In genomic region chr5:115483947-115484920, GRCm38 (mm10) we compare ENCODE assay signal across 7 mouse cellular contexts. TPM values are rescaled to one million over a fixed set of nuclear protein-coding genes. Genes with fewer than 3 reads are reported as not detected.
DNase-seq lines count a peak whose midpoint lies in the region; TF ChIP-seq lines count a peak whose summit lies in the region.

Sirt4 (minus strand) TSS chr5:115484725.

- TF ChIP-seq POLR2A in cortical plate, adult 2 months (IDR thresholded peaks at IDR 0.05; ENCODE audit: extremely low read depth, insufficient read depth, low read length), result peak; percentile 99

- peaks cover 34% of the 10 kb centered on the region for H3K36me3 ChIP-seq in megakaryocyte, embryonic 14.5 days (replicated peaks; ENCODE audit: low read length)

- DNase-seq in adrenal gland, adult (ENCODE audit: inconsistent age in 2 of 2, low spot score in 1 of 2), result peak; percentile 86 to 95
- DNase-seq in gastrocnemius, adult 8-10 months (ENCODE audit: low spot score in 2 of 2), result peak; percentile 70 to 80
- peak; percentile 95 for DNase-seq in hindlimb bud, embryonic 11.5 days (ENCODE audit: extremely low spot score, low read depth, low spot score)
- DNase-seq in left cerebral cortex, adult 8-10 months (ENCODE audit: low spot score in 2 of 2), result peak; percentile 57 to 88
- peak; percentile 55 for DNase-seq in right cerebral cortex, postnatal 4 days

- peaks cover 2% of the 10 kb centered on the region; the same call in 1 of the 2 replicates for H3K4me1 ChIP-seq in cortical plate, adult 2 months (ENCODE audit: control insufficient read depth, insufficient read depth, low read length)
- H3K4me1 ChIP-seq in megakaryocyte, embryonic 14.5 days, result peaks cover 33% of the 10 kb centered on the region

- H3K27ac ChIP-seq in cortical plate, adult 2 months (ENCODE audit: insufficient read depth, low read length), result no peak within 1 kb of the TSS; the same call in 1 of the 2 replicates

- no peaks in the 10 kb centered on the region for H3K27me3 ChIP-seq in megakaryocyte, embryonic 14.5 days (replicated peaks)

- no peaks in the 10 kb centered on the region for H3K9me3 ChIP-seq in megakaryocyte, embryonic 14.5 days

- H3K4me3 ChIP-seq in cortical plate, adult 2 months (ENCODE audit: insufficient read depth, low read length), result peak within 1 kb of the TSS; percentile 53
- H3K4me3 ChIP-seq in megakaryocyte, embryonic 14.5 days (replicated peaks), result peak within 1 kb of the TSS; percentile 92

- no peak for TF ChIP-seq CTCF in cortical plate, adult 2 months (IDR thresholded peaks at IDR 0.05; ENCODE audit: extremely low read depth, insufficient read depth, low read length)

RNA-seq across cellular contexts. Expression of gene Sirt4, which starts in this region (rescaled TPM):
- 89.5 and 107 TPM in 2 replicates for polyA plus RNA-seq in cortical plate, adult 2 months (2012; rRNA removed)
- 10 to 100 TPM in 1 of 4 experiments, 1 to 10 TPM in 3; 7.2 to 13.5 (median 9.4) TPM for total RNA-seq in gastrocnemius, adult 8-10 months (2022)
- 10 to 100 TPM; 27.1 to 38.6 (median 33.1) TPM for total RNA-seq in left cerebral cortex, adult 8-10 months (2022)
- 3.1 TPM in 1 of 2 replicates, not detected in the other for polyA plus RNA-seq in megakaryocyte, embryonic 14.5 days (2012; ENCODE audit: insufficient read depth, low replicate concordance)

Comparison
In these comparisons a context has a peak if more than half of its experiments do, and no peak if none do; other contexts are left out.
1. RNA of gene Sirt4 (polyA plus RNA-seq): 89.5 to 107 TPM in cortical plate, adult 2 months; 3.1 TPM in megakaryocyte, embryonic 14.5 days; every median in the first group is over 10 times any median in the second.
2. Peak in every context shown above with its lines, with median percentiles within 50 percentile points of each other: DNase-seq.